Mouse (Mus musculus): Measurements from ENCODE around the gene Prlh.

Prlh gene

DNA sequence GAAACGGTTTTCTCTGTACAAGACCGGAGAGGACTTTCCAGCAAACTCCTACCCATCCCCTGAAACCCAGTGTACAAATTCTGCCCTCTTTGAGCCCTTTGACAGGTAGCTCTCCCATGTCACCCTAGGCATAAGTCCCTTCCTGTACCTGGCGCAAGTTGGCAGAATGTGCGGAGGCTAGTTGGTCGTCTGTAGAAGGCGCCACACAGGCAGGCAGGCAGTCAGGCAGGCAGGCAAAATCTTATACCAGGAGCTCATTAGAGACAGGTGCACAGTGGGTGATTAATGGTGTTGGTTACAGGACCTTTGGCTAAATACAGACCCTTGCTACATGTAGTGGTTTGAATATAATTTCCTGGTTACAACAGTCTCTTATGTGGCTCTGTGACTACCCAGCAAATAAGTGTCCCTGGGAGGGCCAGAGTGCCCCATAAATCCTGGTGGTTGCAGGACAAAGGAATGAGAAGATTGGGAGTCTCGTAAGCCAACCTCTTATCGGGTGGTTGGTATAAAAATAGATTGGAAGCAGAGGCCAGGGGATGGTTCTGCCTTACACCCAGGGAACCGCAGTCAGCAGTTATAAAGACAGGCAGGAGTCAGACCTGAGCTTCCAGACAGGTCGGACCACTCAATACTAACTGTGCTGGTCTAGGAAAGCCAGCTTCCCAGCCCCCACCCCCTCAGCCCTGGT lies 47.1 kb downstream of the Prlh start:
- intact Hi-C loops (cut with DNase I), result no loop called here

DNA sequence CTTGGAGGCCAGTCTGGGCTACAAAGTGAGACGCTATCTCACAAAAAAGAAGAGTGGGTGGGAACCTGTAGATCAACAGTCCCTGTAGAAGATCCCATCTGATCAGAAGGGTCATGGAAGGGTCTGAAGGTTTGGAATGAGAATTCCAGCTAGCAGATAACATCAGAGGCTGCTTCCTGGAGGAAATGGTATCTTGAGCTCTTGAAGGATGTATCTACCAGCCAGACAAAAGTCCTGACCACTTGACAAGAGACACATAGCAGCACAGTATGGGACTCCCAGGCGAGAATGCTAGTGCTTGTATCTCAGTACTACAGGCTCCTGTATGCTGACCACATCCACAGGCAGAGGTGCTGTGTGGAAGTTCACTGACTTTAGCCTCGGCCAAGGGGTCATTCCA lies 48.2 kb downstream of the Prlh start:
- intact Hi-C loops (cut with DNase I), result no loop called here

DNA sequence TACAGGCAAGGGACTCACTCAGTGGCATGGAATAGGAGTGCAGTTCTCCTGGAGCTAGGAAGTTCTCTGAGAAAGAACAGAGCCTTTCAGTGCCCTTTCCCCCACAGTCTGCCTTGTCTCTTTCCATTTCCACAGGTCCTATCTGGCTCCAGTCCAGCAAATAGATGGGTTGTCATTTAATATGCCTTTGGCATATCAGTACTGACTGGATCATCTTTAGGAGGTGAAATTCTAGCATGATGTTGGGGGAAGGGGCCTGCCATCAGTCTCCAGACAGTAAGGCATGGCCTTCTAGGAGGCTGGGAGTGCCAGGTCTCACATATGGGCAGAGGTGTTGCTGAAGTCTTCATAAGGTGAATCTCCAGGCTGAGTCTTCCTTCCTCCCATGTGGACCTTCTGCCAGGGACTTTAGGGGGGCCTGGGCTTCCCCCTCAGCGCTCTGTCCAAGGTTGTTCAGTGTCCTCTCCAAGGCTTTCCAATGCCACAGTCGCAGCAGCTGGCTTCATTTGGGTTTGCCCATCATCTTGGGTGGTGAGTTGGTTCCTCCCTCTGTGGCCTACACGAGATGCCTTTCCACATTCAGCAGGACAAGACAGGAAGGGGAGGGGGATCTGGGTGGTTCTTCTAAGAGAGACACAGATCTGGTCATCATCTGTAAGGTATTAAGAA lies 49.1 kb downstream of the Prlh start:
- intact Hi-C loops (cut with DNase I), result no loop called here

DNA sequence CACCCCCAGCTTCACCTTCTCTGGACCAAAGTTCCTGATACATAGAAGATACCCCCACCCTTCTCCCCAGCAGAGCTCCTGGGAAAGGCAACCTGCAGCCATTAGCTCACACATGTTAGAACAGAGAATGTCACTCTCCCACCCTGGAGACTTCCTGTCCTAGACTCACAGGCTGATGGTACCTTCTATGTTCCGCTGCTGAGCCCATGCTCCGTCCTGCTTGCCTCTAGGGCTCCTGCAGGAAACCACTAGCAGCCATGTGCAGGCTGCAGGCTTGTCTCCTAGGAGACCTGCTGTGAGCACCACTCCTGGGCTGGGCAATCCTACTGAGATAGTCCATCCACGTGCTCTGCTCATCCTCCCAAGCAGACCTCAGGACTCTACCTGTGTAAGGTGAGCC lies 49.7 kb downstream of the Prlh start:
- intact Hi-C loops (cut with DNase I), result no loop called here

Data from adrenal gland (tissue).